Mouse (Mus musculus) layer of hippocampus, adult 2 months (tissue): ENCODE data around the gene Shroom3. TPM values are rescaled to one million over a fixed set of nuclear protein-coding genes. Genes with fewer than 3 reads are reported as not detected.

Source experiments
- DNase-seq, 2 experiments: peaks; one replicate each; pipeline ENCODE4 v3.0.0; 2022; ENCODE audit warnings: low spot score in 2 of 2
- H3K27ac ChIP-seq: fragments of 200-600 bp; 2 replicates; pipeline ENCODE4 v1.8.1; 2022
- H3K4me3 ChIP-seq: fragments of 200-600 bp; 2 replicates; pipeline ENCODE4 v1.8.1; 2022; ENCODE audit warnings: mild to moderate bottlenecking
- CTCF ChIP-seq: fragments of 200-600 bp; conservative IDR thresholded peaks from 2 replicates; pipeline ENCODE4 v1.8.1; 2022; ENCODE audit warnings: antibody characterized with exemption, mild to moderate bottlenecking, moderate library complexity
- total RNA-seq, 2 experiments: library from RNA; stranded (reverse); gene quantifications; 2 replicates each; pipeline ENCODE4 v1.2.3; 2021

Shroom3 gene
- total RNA-seq, 2 experiments from 2014 or later: 2.0 to 2.3 TPM

DNA sequence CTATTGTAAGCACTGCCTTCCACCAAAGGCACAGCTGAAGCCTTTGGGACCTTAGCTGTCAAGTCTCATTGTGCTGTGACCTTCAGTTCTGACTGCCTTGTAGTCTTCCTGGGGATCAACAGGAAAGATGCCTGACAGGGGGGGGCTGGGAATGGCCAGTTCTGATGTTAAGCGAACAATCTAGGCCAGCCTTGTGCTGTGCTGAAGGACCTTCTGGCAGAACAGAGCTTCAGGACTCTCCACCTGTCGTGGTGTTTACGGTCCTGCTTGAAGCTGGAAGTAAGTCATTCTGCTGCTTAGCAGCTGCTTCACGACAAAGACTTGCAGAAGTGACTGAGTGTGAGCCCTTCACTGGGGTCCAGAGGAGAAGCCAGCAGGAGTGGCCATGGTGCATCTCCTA lies 156.1 kb downstream of the Shroom3 start:
- TF ChIP-seq CTCF: no peak
- Histone ChIP-seq H3K27ac (no peak overlapping the region), H3K4me3 (no peak overlapping the region)
- no peak for DNase-seq

- no peak for TF ChIP-seq CTCF
- Histone ChIP-seq H3K27ac (0 out of 2 replicates have a peak overlapping the region, but pooled peaks have one; percentile 23), H3K4me3 (no peak overlapping the region)
- DNase-seq: peak in 1 of 2 experiments; percentile 48
These were observed 158.2 kb downstream of the Shroom3 start for GRCm38 (mm10) chr5:92841474-92841873.

DNA sequence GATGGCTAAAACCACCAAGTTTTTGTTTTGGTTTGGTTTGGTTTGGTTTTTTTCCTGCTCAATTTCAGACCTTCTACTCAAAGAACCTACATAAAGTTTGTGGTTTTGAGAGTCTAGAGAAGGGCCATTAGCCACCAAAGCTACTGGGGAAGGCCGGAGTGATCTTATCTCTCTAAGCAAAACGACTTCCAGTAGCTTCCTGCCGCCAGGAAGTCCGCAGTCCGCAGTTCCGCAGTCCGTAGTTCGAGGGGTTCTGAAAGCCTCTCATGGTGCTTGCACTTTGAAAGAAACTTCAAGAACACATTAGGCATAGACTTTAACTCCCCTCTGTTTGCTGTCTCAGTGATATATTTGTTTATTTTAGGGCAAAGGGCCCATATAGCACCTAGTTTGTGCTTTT lies 159.2 kb downstream of the Shroom3 start:
- Histone ChIP-seq H3K4me3 (no peak overlapping the region), H3K27ac (no peak overlapping the region)
- no peak for DNase-seq
- no peak for TF ChIP-seq CTCF

- Histone ChIP-seq H3K27ac (no peak overlapping the region), H3K4me3 (no peak overlapping the region)
- no peak for DNase-seq
- TF ChIP-seq CTCF: no peak
These were observed 159.6 kb downstream of the Shroom3 start for GRCm38 (mm10) chr5:92842881-92843280.

DNA sequence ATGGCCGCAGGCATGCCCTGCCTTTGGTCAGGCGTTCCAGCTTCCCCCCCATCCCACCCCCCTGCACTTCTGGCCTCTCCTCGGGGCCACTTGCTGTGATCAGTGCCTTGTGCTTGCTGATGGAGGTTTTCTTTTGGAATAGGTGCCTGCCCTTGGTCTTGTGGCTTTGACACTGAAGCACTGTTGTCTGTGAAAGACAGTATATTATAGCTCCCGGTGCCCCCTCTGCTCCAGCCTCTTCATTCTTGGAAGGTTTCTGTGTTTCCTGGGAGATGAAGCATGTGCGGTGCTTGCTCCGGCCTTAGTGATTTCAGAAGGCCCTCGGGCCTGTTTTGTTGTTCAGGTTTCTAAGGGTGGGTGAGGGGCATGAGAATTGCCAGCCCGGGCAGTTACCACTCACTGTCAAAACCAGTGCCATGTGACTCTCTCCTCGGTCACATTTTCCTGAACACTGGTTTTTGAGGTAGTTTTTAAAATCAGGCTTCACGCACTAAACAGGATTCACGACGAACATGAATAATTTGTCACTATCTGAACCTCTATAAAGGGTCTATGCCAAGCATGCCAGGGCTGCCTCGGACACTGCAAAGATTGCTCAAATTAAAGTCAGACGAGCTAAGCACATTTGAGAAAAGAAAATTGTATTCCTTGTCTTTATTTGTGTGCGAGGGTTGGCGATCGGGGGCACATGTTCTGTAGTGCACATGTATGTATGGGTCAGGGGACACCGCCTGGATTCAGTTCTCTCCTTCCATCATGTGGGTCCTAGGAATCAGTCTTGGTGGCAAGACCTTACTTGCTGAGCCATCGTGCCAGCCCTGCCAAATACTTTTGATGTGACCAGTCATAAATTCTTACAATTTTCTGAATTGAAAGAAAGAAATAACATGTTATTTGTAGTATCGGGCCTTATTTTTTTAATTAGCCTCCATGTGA lies 160.9 kb downstream of the Shroom3 start:
- TF ChIP-seq CTCF: no peak
- Histone ChIP-seq H3K27ac (no peak overlapping the region), H3K4me3 (no peak overlapping the region)
- no peak for DNase-seq

DNA sequence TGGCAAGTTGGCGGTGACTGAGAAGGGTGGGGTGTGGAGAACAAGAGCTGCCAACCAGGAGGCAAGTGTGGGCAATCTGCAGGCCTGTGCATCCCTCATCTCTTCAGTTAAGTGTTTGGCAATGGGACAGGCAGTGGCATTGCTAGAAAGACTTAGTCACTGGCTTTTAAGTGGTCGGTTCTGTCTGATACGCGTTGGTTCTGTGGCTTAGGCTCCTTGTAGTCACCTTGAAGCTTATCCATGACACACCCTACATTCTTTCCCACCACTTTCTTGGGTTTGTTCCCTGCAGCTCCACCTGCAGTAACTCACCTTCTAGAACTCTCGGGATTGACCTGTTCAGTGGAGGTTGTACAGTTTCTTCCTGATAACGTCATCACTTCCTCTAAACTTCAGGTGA lies 166.5 kb downstream of the Shroom3 start:
- no peak for TF ChIP-seq CTCF
- no peak overlapping the region for H3K4me3 ChIP-seq
- DNase-seq: no peak
- no peak overlapping the region for H3K27ac ChIP-seq

- Histone ChIP-seq H3K27ac (no peak overlapping the region), H3K4me3 (no peak overlapping the region)
- no peak for DNase-seq
- no peak for TF ChIP-seq CTCF
These were observed 167.7 kb downstream of the Shroom3 start for GRCm38 (mm10) chr5:92850925-92851324.

GRCm38 (mm10) chr5:92854983-92855382 lies 171.7 kb downstream of the Shroom3 start:
- no peak overlapping the region for H3K4me3 ChIP-seq
- TF ChIP-seq CTCF: no peak
- H3K27ac ChIP-seq: no peak overlapping the region
- no peak for DNase-seq

DNA sequence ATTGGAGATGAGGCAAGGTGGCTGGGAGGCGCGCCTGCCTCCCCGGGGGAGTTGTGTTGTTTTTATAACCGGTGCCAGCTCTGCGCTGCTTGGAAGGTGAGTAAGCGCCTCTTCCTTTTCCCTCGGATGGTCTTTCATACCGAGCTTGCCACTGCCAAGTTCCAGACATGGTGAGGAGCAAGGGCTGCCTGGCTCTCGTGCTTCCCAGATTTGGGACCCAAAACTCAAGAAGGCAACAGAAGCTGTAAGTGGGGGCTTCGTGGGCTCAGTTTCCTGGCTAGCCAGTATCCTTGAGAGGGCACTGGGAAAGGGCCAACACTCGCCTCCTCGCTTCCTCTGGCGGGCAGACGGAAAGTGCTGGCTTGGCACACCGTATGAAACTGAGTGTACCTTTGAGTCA lies 173.1 kb downstream of the Shroom3 start:
- no peak overlapping the region for H3K27ac ChIP-seq
- DNase-seq: no peak
- no peak for TF ChIP-seq CTCF
- no peak overlapping the region for H3K4me3 ChIP-seq

DNA sequence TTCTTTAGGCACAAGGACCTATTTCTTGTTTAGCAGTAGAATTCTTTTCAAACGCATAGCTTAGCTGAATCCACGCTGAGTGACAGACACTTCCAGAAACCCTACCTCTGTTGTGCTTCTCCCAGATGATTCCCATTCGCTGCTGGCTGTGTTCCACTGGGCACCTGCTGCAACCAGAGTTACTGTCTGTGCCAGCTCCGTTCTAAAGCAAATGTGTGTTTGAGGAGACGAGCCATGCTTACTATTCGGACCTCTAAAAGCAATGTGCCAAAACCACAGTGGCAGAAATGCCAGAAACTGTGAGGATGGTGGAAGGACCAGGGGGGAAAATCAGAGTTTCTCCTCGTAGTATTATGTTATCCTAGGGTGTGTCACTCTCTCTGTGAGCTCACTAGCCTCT lies 173.9 kb downstream of the Shroom3 start:
- TF ChIP-seq CTCF: no peak
- DNase-seq: no peak
- H3K27ac ChIP-seq: no peak overlapping the region
- H3K4me3 ChIP-seq: no peak overlapping the region

DNA sequence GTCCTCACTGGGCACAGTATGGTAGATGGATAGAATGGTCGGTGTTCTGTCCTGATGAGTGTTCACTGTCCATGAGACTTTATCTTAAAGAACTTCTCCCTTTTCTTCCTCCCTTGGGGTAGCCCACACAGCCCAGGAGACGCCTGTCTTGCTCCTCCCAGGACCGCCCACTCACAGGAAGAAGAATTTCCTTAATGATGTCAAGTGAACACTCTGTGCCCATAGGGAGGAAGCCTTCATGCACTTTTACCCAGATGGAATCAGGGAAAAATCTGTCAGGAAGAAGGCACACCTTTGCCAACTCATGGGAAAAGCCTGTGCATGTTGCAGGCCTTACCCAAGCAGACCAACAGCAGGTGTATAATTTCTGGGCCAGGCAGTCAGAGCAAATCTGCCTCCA lies 174.9 kb downstream of the Shroom3 start:
- DNase-seq: no peak
- Histone ChIP-seq H3K4me3 (no peak overlapping the region), H3K27ac (no peak overlapping the region)
- no peak for TF ChIP-seq CTCF

DNA sequence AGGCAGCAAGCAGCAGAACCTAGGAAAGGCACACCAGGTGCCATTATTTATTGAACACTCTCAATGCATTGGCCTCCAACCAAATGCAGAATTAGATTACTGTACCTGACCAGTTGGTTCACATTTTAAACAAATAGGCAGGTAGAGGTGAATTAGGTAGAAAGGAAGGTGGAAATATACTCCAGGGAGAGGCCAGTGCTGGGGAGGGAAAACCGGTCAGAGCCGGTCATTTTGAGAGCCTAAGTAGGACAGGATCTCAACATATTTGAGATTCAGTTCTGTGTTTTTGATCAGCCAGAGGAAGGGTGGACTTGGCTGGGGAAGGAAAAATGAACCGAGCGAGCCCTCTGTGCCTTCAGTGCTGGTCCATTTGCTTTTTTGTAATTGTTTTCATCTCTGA lies 175.3 kb downstream of the Shroom3 start:
- no peak for TF ChIP-seq CTCF
- DNase-seq: no peak
- Histone ChIP-seq H3K4me3 (no peak overlapping the region), H3K27ac (no peak overlapping the region)

- DNase-seq: no peak
- Histone ChIP-seq H3K4me3 (no peak overlapping the region), H3K27ac (no peak overlapping the region)
- TF ChIP-seq CTCF: no peak
These were observed 178.3 kb downstream of the Shroom3 start for GRCm38 (mm10) chr5:92861416-92862112.
